Mouse (Mus musculus): ENCODE data around the gene Zscan20. TPM values are rescaled to one million over a fixed set of nuclear protein-coding genes. Genes with fewer than 3 reads are reported as not detected.

Gene Zscan20
- polyA plus RNA-seq, 1 experiment from 2014 or later = 4.1 TPM

DNA sequence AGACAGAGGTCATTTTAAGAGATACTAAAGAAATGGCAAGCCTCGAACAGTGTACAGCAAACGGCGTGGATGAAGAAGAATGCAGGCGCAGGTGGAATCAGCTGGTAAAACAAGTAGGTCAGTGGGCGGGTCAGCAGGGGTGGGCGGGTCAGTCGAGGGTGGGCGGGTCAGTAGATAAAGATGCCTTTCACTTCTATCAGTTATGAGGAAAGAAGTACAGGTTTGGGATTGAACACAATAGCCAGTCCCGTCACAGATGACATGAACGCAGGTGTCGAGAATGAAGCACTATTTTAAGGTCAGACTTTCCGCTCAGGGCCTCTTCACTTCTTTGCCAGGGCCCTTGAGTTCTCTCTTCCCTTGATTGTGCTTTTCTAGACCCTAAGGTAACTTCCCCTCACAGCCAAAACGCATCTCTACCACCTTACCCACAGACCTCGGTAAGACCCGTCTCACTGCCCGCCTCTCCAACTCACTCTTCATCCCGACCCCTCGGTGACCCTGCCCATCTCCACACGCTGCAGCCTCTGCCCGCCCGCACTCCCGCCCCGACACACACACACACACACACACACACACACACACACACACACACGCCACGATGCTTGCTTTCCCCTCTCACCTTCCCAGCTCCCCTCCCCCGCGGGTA is 498 bp downstream of the Zscan20 start:
- Histone ChIP-seq H3K4me1 (ENCODE audit: control insufficient read depth, insufficient read depth, low read length) (no peaks in the 10 kb centered on the region), H3K4me3 (ENCODE audit: low read depth, low read length) (peak overlapping the region; percentile 60), H3K36me3 (replicated peaks; ENCODE audit: control insufficient read depth, insufficient read depth, low read depth, low read length) (no peaks in the 10 kb centered on the region), H3K27me3 (ENCODE audit: control insufficient read depth, insufficient read depth, low read length) (no peaks in the 10 kb centered on the region), H3K27ac (replicated peaks; ENCODE audit: low read depth, low read length) (no peak overlapping the region), H3K4me2 (ENCODE audit: low read depth, low read length) (peak overlapping the region; percentile 58), H3K9me3 (replicated peaks; ENCODE audit: control insufficient read depth, low read length) (no peaks in the 10 kb centered on the region), H3K9ac (replicated peaks; ENCODE audit: low read length) (peak overlapping the region; percentile 72)
- ATAC-seq (replicated peaks; ENCODE audit: insufficient number of reproducible peaks, low FRiP score, low TSS enrichment, low read depth) = peak; percentile 32
- 9% methylated on average over 24 of the region's 27 CpGs for WGBS
- DNase-seq (ENCODE audit: low spot score) = no peak

- no peak overlapping the region for H3K27ac ChIP-seq (replicated peaks; ENCODE audit: low read depth, low read length)
- no peak overlapping the region for H3K4me3 ChIP-seq (ENCODE audit: low read depth, low read length)
- DNase-seq (ENCODE audit: low spot score) (no peak), ATAC-seq (replicated peaks; ENCODE audit: insufficient number of reproducible peaks, low FRiP score, low TSS enrichment, low read depth) (no peak)
- H3K27me3 ChIP-seq (ENCODE audit: control insufficient read depth, insufficient read depth, low read length) = no peaks in the 10 kb centered on the region
- H3K4me2 ChIP-seq (ENCODE audit: low read depth, low read length) = no peak overlapping the region
- H3K9ac ChIP-seq (replicated peaks; ENCODE audit: low read length) = no peak overlapping the region
- 89% methylated on average over 11 of the region's 11 CpGs for WGBS
- no peaks in the 10 kb centered on the region for H3K4me1 ChIP-seq (ENCODE audit: control insufficient read depth, insufficient read depth, low read length)
- no peaks in the 10 kb centered on the region; the same call in 1 of the 2 replicates for H3K36me3 ChIP-seq (replicated peaks; ENCODE audit: control insufficient read depth, insufficient read depth, low read depth, low read length)
- no peaks in the 10 kb centered on the region for H3K9me3 ChIP-seq (replicated peaks; ENCODE audit: control insufficient read depth, low read length)
These were observed 2.2 kb downstream of the Zscan20 start for GRCm38 (mm10) chr4:128607661-128608060.

GRCm38 (mm10) chr4:128606586-128606985 is 3.3 kb downstream of the Zscan20 start:
- Histone ChIP-seq H3K4me2 (ENCODE audit: low read depth, low read length) (no peak overlapping the region), H3K27me3 (ENCODE audit: control insufficient read depth, insufficient read depth, low read length) (no peaks in the 10 kb centered on the region), H3K4me1 (ENCODE audit: control insufficient read depth, insufficient read depth, low read length) (no peaks in the 10 kb centered on the region), H3K9ac (replicated peaks; ENCODE audit: low read length) (no peak overlapping the region), H3K4me3 (ENCODE audit: low read depth, low read length) (no peak overlapping the region), H3K36me3 (replicated peaks; ENCODE audit: control insufficient read depth, insufficient read depth, low read depth, low read length) (no peaks in the 10 kb centered on the region; the same call in 1 of the 2 replicates), H3K9me3 (replicated peaks; ENCODE audit: control insufficient read depth, low read length) (no peaks in the 10 kb centered on the region), H3K27ac (replicated peaks; ENCODE audit: low read depth, low read length) (no peak overlapping the region)
- DNase-seq (ENCODE audit: low spot score) (no peak), ATAC-seq (replicated peaks; ENCODE audit: insufficient number of reproducible peaks, low FRiP score, low TSS enrichment, low read depth) (no peak)
- 93% methylated on average over 7 of the region's 7 CpGs for WGBS

DNA sequence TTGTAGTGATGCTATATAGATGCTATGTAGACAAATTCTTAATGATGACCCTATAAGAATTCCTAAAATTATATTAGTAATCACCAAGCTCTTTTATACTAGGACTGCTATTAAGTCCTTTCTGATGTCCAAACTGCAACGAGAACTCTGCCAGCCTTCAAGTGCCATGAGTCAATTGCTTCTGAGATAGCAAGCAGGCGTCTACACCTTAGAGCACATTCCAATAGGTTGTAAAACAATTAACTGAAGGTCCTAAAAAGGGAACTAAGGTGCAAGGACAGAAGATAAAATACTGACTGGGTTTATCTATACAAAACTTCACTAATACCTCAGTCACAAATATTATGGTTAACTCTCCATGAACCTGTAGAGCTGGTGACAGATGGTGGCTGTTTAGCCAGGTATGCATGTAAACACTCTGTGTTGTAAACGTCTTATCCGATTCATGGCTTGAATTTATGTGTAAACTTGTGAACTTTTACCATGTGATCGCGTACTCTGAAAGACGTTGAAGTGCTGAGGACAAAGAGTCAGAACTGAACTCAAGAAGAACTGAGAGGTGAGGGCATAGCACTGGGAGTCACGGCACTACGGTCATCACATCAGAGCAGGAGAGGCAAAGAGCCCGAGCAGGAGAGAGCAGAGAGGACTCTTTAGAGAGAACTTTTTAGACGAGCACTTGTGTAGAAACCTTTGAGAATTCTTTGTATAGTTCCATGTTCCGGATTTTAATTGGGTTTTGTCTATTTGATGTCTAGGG is 11.9 kb downstream of the Zscan20 start:
- 0 out of 2 replicates have a peak, but pooled peaks cover 3% of the 10 kb centered on the region for H3K36me3 ChIP-seq (replicated peaks; ENCODE audit: control insufficient read depth, insufficient read depth, low read depth, low read length)

DNA sequence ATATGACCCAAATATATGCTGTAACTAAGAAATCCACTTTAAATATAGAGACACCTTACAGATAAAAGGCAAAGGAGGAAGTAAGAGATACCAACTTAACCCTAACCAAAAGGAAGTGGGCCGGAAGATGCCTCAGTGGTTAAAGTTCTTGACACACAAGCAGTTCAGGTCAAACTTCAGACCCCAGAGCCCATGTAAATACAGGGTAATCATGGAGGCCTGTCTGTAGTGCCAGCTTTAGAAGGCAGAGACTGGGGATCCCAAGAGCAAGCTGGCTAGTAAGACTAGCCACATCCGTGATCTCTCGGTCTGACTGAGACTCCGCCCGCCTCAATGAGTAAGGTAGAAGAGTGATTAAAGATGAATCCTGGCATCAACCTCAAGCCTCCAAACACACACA is 15.8 kb downstream of the Zscan20 start:
- DNase-seq (ENCODE audit: low spot score) (no peak), ATAC-seq (replicated peaks; ENCODE audit: insufficient number of reproducible peaks, low FRiP score, low TSS enrichment, low read depth) (no peak)
- no peaks in the 10 kb centered on the region for H3K4me1 ChIP-seq (ENCODE audit: control insufficient read depth, insufficient read depth, low read length)
- H3K9me3 ChIP-seq (replicated peaks; ENCODE audit: control insufficient read depth, low read length) = no peaks in the 10 kb centered on the region
- H3K4me2 ChIP-seq (ENCODE audit: low read depth, low read length) = no peak overlapping the region
- 89% methylated on average over 5 of the region's 5 CpGs for WGBS
- H3K27ac ChIP-seq (replicated peaks; ENCODE audit: low read depth, low read length) = no peak overlapping the region
- H3K9ac ChIP-seq (replicated peaks; ENCODE audit: low read length) = no peak overlapping the region
- H3K27me3 ChIP-seq (ENCODE audit: control insufficient read depth, insufficient read depth, low read length) = no peaks in the 10 kb centered on the region
- H3K36me3 ChIP-seq (replicated peaks; ENCODE audit: control insufficient read depth, insufficient read depth, low read depth, low read length) = no peaks in the 10 kb centered on the region; the same call in 1 of the 2 replicates
- H3K4me3 ChIP-seq (ENCODE audit: low read depth, low read length) = no peak overlapping the region

More for the DNA sequence above, 11.9 kb downstream of the Zscan20 start:
- H3K27me3 ChIP-seq (ENCODE audit: control insufficient read depth, insufficient read depth, low read length) = no peaks in the 10 kb centered on the region
- no peaks in the 10 kb centered on the region for H3K4me1 ChIP-seq (ENCODE audit: control insufficient read depth, insufficient read depth, low read length)
- H3K9ac ChIP-seq (replicated peaks; ENCODE audit: low read length) = no peak overlapping the region
- no peak for DNase-seq (ENCODE audit: low spot score)
- H3K4me2 ChIP-seq (ENCODE audit: low read depth, low read length) = no peak overlapping the region
- no peak for ATAC-seq (replicated peaks; ENCODE audit: insufficient number of reproducible peaks, low FRiP score, low TSS enrichment, low read depth)
- H3K27ac ChIP-seq (replicated peaks; ENCODE audit: low read depth, low read length) = no peak overlapping the region
- no peak overlapping the region for H3K4me3 ChIP-seq (ENCODE audit: low read depth, low read length)
- no peaks in the 10 kb centered on the region for H3K9me3 ChIP-seq (replicated peaks; ENCODE audit: control insufficient read depth, low read length)
- 93% methylated on average over 12 of the region's 12 CpGs for WGBS

DNA sequence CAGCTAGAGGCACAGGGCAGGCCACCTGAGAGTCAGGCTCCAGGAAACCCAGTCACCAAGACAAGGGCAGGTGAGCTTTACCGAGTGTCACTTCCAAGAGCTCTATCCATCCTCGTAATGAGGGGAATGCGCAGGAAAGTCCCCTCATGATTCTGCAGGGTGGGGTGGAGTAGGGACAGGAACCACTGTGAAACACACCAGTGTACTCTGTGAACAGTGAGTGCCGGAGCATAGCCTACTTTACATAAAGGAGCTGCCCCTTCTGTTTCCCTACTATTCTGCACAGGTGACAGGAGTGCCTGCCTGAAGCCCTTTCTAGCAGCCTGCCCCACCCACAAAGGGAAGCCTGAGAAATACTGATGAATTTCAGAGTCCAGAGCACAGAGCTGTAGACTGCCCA is 16.6 kb downstream of the Zscan20 start:
- H3K9ac ChIP-seq (replicated peaks; ENCODE audit: low read length) = no peak overlapping the region
- H3K4me3 ChIP-seq (ENCODE audit: low read depth, low read length) = no peak overlapping the region
- H3K9me3 ChIP-seq (replicated peaks; ENCODE audit: control insufficient read depth, low read length) = no peaks in the 10 kb centered on the region
- no peaks in the 10 kb centered on the region for H3K4me1 ChIP-seq (ENCODE audit: control insufficient read depth, insufficient read depth, low read length)
- DNase-seq (ENCODE audit: low spot score) = no peak
- no peak for ATAC-seq (replicated peaks; ENCODE audit: insufficient number of reproducible peaks, low FRiP score, low TSS enrichment, low read depth)
- H3K36me3 ChIP-seq (replicated peaks; ENCODE audit: control insufficient read depth, insufficient read depth, low read depth, low read length) = no peaks in the 10 kb centered on the region; the same call in 1 of the 2 replicates
- no peak overlapping the region for H3K27ac ChIP-seq (replicated peaks; ENCODE audit: low read depth, low read length)
- H3K4me2 ChIP-seq (ENCODE audit: low read depth, low read length) = no peak overlapping the region
- no peaks in the 10 kb centered on the region for H3K27me3 ChIP-seq (ENCODE audit: control insufficient read depth, insufficient read depth, low read length)
- 92% methylated on average over 4 of the region's 4 CpGs for WGBS

GRCm38 (mm10) chr4:128579182-128579581 is 30.7 kb downstream of the Zscan20 start:
- Histone ChIP-seq H3K36me3 (replicated peaks; ENCODE audit: control insufficient read depth, insufficient read depth, low read depth, low read length) (peaks cover 13% of the 10 kb centered on the region), H3K4me2 (ENCODE audit: low read depth, low read length) (no peak overlapping the region), H3K27ac (replicated peaks; ENCODE audit: low read depth, low read length) (no peak overlapping the region), H3K4me3 (ENCODE audit: low read depth, low read length) (no peak overlapping the region), H3K4me1 (ENCODE audit: control insufficient read depth, insufficient read depth, low read length) (no peaks in the 10 kb centered on the region), H3K27me3 (ENCODE audit: control insufficient read depth, insufficient read depth, low read length) (no peaks in the 10 kb centered on the region), H3K9me3 (replicated peaks; ENCODE audit: control insufficient read depth, low read length) (peaks cover 13% of the 10 kb centered on the region; the same call in 1 of the 2 replicates), H3K9ac (replicated peaks; ENCODE audit: low read length) (no peak overlapping the region)
- DNase-seq (ENCODE audit: low spot score) (no peak), ATAC-seq (replicated peaks; ENCODE audit: insufficient number of reproducible peaks, low FRiP score, low TSS enrichment, low read depth) (no peak)
- 60% methylated on average over 4 of the region's 4 CpGs for WGBS

DNA sequence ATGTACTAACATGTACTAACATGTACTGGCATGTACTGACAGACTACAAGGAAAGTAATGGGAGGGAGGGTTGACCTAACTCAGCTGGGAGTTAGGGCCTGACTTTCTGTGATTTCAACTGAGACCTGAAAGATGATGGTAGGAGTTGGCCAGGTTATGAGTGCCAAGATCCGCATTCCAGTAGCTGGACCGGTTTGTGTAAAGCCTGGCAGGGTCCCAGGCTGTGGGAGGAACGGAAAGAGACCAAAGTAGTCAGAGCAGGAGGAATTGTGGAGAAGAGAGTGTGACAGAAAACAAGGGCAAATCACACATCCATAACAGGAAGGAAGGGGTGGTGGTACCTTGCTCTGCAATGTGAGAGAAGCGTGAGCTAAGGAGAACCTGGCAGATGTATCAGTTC is 34.1 kb downstream of the Zscan20 start:
- Histone ChIP-seq H3K4me1 (ENCODE audit: control insufficient read depth, insufficient read depth, low read length) (no peaks in the 10 kb centered on the region), H3K36me3 (replicated peaks; ENCODE audit: control insufficient read depth, insufficient read depth, low read depth, low read length) (peaks cover 2% of the 10 kb centered on the region; the same call in 1 of the 2 replicates), H3K9me3 (replicated peaks; ENCODE audit: control insufficient read depth, low read length) (no peaks in the 10 kb centered on the region), H3K9ac (replicated peaks; ENCODE audit: low read length) (no peak overlapping the region), H3K27me3 (ENCODE audit: control insufficient read depth, insufficient read depth, low read length) (no peaks in the 10 kb centered on the region), H3K4me2 (ENCODE audit: low read depth, low read length) (no peak overlapping the region), H3K27ac (replicated peaks; ENCODE audit: low read depth, low read length) (no peak overlapping the region), H3K4me3 (ENCODE audit: low read depth, low read length) (no peak overlapping the region)
- 91% methylated on average over 4 of the region's 4 CpGs for WGBS
- ATAC-seq (replicated peaks; ENCODE audit: insufficient number of reproducible peaks, low FRiP score, low TSS enrichment, low read depth) (no peak), DNase-seq (ENCODE audit: low spot score) (no peak)
